Mouse (Mus musculus) stomach, postnatal 0 days (tissue): ENCODE measurements around the gene Babam2. TPM values are rescaled to one million over a fixed set of nuclear protein-coding genes. Genes with fewer than 3 reads are reported as not detected.

ENCODE experiments used
- ATAC-seq: fragments of 200-750 bp; cut with Nextera tagmentation; 2 replicates; pipeline ENCODE4 v1.8.0; 2017; ENCODE audit not compliant: low FRiP score, low TSS enrichment
- DNase-seq: peaks from one replicate; pipeline ENCODE4 v3.0.0-alpha.2; 2016; ENCODE audit warnings: low spot score
- H3K27ac ChIP-seq: fragments of 300-500 bp; sonication (generic); replicated peaks from 2 replicates; pipeline ENCODE4 v1.5.1; 2014; ENCODE audit warnings: mild to moderate bottlenecking, control low read depth
- H3K27me3 ChIP-seq: fragments of 300-500 bp; sonication (generic); 2 replicates; pipeline ENCODE4 v1.6.1; 2014; ENCODE audit warnings: low read length; ENCODE audit not compliant: control insufficient read depth, insufficient read depth
- H3K36me3 ChIP-seq: fragments of 300-500 bp; sonication (generic); 2 replicates; pipeline ENCODE4 v1.6.1; 2014; ENCODE audit warnings: low read length, mixed read lengths; ENCODE audit not compliant: control insufficient read depth, insufficient read depth
- H3K4me1 ChIP-seq: fragments of 300-500 bp; sonication (generic); replicated peaks from 2 replicates; pipeline ENCODE4 v1.6.1; 2014; ENCODE audit warnings: antibody characterized with exemption; ENCODE audit not compliant: control insufficient read depth, insufficient read depth
- H3K4me2 ChIP-seq: fragments of 300-500 bp; sonication (generic); replicated peaks from 2 replicates; pipeline ENCODE4 v1.6.1; 2014; ENCODE audit warnings: low read depth, mild to moderate bottlenecking, control low read depth, moderate library complexity
- H3K4me3 ChIP-seq: fragments of 300-500 bp; sonication (generic); 2 replicates; pipeline ENCODE4 v1.5.1; 2014; ENCODE audit warnings: low read depth, low read length, control low read depth
- H3K9ac ChIP-seq: fragments of 300-500 bp; sonication (generic); 2 replicates; pipeline ENCODE4 v1.6.1; 2014; ENCODE audit warnings: mild to moderate bottlenecking, low read length, control low read depth, mixed read lengths
- H3K9me3 ChIP-seq: fragments of 300-500 bp; sonication (generic); 2 replicates; pipeline ENCODE4 v1.6.1; 2016; ENCODE audit warnings: low read length; ENCODE audit not compliant: control insufficient read depth
- CTCF ChIP-seq: IDR thresholded peaks from 2 replicates; pipeline ENCODE4 v1.5.1; 2016; ENCODE audit warnings: antibody characterized with exemption, low read depth, mild to moderate bottlenecking, moderate library complexity
- EP300 ChIP-seq: optimal IDR thresholded peaks from 2 replicates; pipeline ENCODE3; 2016; ENCODE audit warnings: antibody characterized with exemption
- WGBS: fragments of 180-500 bp; shearing (Covaris S2); extraction: QIAGEN DNeasy Blood & Tissue Kit; methylation state at CpG from one replicate; pipeline ENCODE4 v1.1.7; 2014; 5-methylcytosine and 5-hydroxymethylcytosine counted together
- polyA plus RNA-seq: library from polyadenylated mRNA; unstranded; fragments of >200 nt; fragmentation: Nextera tagmentation; extraction: Ambion mirVana; gene quantifications from 2 replicates; pipeline ENCODE4 v1.2.1, GENCODE M21; 2015

The Babam2 gene
- polyA plus RNA-seq, 1 experiment from 2014 or later, result 44.9 TPM

- ATAC-seq (peak; percentile 47; the same call in 1 of the 2 replicates), DNase-seq (no peak)
- Histone ChIP-seq H3K27ac (peak overlapping the region; percentile 61; the same call in 1 of the 2 replicates), H3K9ac (no peak overlapping the region), H3K9me3 (no peaks in the 10 kb centered on the region), H3K4me3 (no peak overlapping the region), H3K4me1 (0 out of 2 replicates have a peak, but pooled peaks cover 2% of the 10 kb centered on the region), H3K36me3 (no peaks in the 10 kb centered on the region), H3K4me2 (no peak overlapping the region), H3K27me3 (no peaks in the 10 kb centered on the region)
- TF ChIP-seq EP300 (no peak), CTCF (0 out of 2 replicates have a peak, but pooled peaks have one; percentile 12)
- WGBS, result 55% methylated on average over 10 of the region's 10 CpGs
Observed at GRCm38 (mm10) chr5:32084401-32084804, 386.9 kb downstream of the Babam2 start.

GRCm38 (mm10) chr5:32085566-32085965 lies 388.1 kb downstream of the Babam2 start:
- no peak for ATAC-seq
- Histone ChIP-seq H3K36me3 (no peaks in the 10 kb centered on the region), H3K27ac (0 out of 2 replicates have a peak overlapping the region, but pooled peaks have one; percentile 18), H3K27me3 (no peaks in the 10 kb centered on the region), H3K4me3 (no peak overlapping the region), H3K4me2 (no peak overlapping the region), H3K4me1 (0 out of 2 replicates have a peak, but pooled peaks cover 3% of the 10 kb centered on the region), H3K9me3 (no peaks in the 10 kb centered on the region), H3K9ac (no peak overlapping the region)
- no peak for DNase-seq
- WGBS, result 88% methylated on average over 2 of the region's 2 CpGs
- no peak for TF ChIP-seq EP300
- no peak for TF ChIP-seq CTCF

GRCm38 (mm10) chr5:32085971-32086370 lies 388.5 kb downstream of the Babam2 start:
- 0 out of 2 replicates have a peak, but pooled peaks cover 3% of the 10 kb centered on the region for H3K4me1 ChIP-seq
- ATAC-seq, result no peak
- no peak overlapping the region for H3K4me2 ChIP-seq
- H3K9me3 ChIP-seq, result no peaks in the 10 kb centered on the region
- H3K27ac ChIP-seq, result no peak overlapping the region
- WGBS, result 94% methylated on average over 2 of the region's 2 CpGs
- H3K4me3 ChIP-seq, result no peak overlapping the region
- DNase-seq, result no peak
- H3K9ac ChIP-seq, result no peak overlapping the region
- no peaks in the 10 kb centered on the region for H3K36me3 ChIP-seq
- H3K27me3 ChIP-seq, result no peaks in the 10 kb centered on the region
- TF ChIP-seq CTCF, result no peak
- TF ChIP-seq EP300, result no peak

GRCm38 (mm10) chr5:32086526-32087090 lies 389.1 kb downstream of the Babam2 start:
- Histone ChIP-seq H3K36me3 (no peaks in the 10 kb centered on the region), H3K27ac (no peak overlapping the region), H3K4me2 (no peak overlapping the region), H3K27me3 (no peaks in the 10 kb centered on the region), H3K9me3 (no peaks in the 10 kb centered on the region), H3K4me1 (0 out of 2 replicates have a peak, but pooled peaks cover 3% of the 10 kb centered on the region), H3K9ac (no peak overlapping the region), H3K4me3 (no peak overlapping the region)
- TF ChIP-seq CTCF (no peak), EP300 (no peak)
- DNase-seq (no peak), ATAC-seq (no peak)
- 80% methylated on average over 6 of the region's 6 CpGs for WGBS

- H3K4me3 ChIP-seq, result no peak overlapping the region
- 0 out of 2 replicates have a peak overlapping the region, but pooled peaks have one; percentile 23 for H3K9ac ChIP-seq
- WGBS, result 27% methylated on average over 5 of the region's 5 CpGs
- no peaks in the 10 kb centered on the region for H3K9me3 ChIP-seq
- no peaks in the 10 kb centered on the region for H3K27me3 ChIP-seq
- no peak overlapping the region for H3K4me2 ChIP-seq
- peak overlapping the region; percentile 35; the same call in 1 of the 2 replicates for H3K27ac ChIP-seq
- no peak for ATAC-seq
- 0 out of 2 replicates have a peak, but pooled peaks cover 3% of the 10 kb centered on the region for H3K4me1 ChIP-seq
- no peaks in the 10 kb centered on the region for H3K36me3 ChIP-seq
- no peak for TF ChIP-seq EP300
- no peak for DNase-seq
Observed at GRCm38 (mm10) chr5:32089481-32089880, 392.0 kb downstream of the Babam2 start.

- Histone ChIP-seq H3K4me2 (no peak overlapping the region), H3K36me3 (no peaks in the 10 kb centered on the region), H3K9me3 (no peaks in the 10 kb centered on the region), H3K9ac (no peak overlapping the region), H3K27ac (no peak overlapping the region), H3K4me3 (no peak overlapping the region), H3K4me1 (0 out of 2 replicates have a peak, but pooled peaks cover 3% of the 10 kb centered on the region), H3K27me3 (no peaks in the 10 kb centered on the region)
- TF ChIP-seq EP300, result no peak
- no peak for TF ChIP-seq CTCF
- no peak for DNase-seq
- no peak for ATAC-seq
Observed at GRCm38 (mm10) chr5:32092281-32092680, 394.8 kb downstream of the Babam2 start.
